Mouse (Mus musculus): ENCODE results near the gene Vmn1r59.
"Not testable (repeated sequence)": the region's sequence is repeated elsewhere in the genome, so short reads cannot be mapped to it uniquely, and the experiment has no call there.

Vmn1r59 gene

GRCm38 (mm10) chr7:5456674-5457073, at the start of gene Vmn1r59:
Gene Vmn1r59, minus strand, starts transcription at chr7:5456774.
- DNase-seq (ENCODE audit: low spot score) = no peak

DNA sequence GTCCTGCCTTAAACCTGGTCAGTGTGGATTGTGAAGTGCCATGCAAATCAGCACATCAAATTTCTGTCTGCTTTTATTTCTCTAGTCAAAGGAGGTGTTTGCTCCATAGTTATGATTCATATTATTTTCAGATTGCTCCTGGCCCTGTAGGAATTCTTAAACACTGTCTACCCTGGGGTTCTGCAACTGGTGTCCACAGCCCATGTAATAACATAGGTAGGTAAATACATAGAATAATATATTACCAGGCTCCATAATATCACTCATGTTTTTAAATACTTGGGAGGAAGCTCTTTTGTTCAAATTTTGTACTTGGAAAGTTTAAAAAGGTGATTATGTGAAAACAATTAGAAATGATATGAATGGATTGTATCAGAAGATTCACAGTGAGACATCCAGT, 37.3 kb upstream of the Vmn1r59 start, which contains the start of gene Vmn2r28:
Gene Vmn2r28, minus strand, starts transcription at position 101 of the 400 bp plus-strand sequence.
- not testable (repeated sequence) for DNase-seq (ENCODE audit: low spot score)

DNA sequence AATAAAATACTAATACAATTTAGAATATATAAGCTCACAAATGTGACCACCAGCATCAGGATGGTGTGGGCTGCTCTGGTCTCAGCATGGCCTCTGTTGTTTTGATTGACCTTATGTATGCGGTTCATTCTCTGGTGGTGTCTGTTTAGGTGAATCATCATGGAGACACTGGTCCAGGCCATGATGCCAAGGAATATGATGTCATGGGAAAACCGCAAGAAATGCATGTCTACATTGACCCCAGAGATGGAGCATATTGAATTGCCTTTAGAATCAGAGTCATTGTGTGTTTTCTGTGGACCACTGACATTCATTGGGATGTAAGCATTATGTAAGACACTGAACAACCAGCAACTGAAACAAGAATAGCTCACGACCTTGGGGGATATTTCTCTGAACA, 2.6 kb downstream of the Vmn1r59 start:
- not testable (repeated sequence) for DNase-seq (ENCODE audit: low spot score)

GRCm38 (mm10) chr7:5448627-5449026, 7.9 kb downstream of the Vmn1r59 start:
- DNase-seq (ENCODE audit: low spot score) = no peak

GRCm38 (mm10) chr7:5413296-5413695, 43.3 kb downstream of the Vmn1r59 start, which contains the start of gene Vmn1r58:
Gene Vmn1r58, minus strand, starts transcription at chr7:5413396.
- not testable (repeated sequence) for DNase-seq (ENCODE audit: low spot score)

DNA sequence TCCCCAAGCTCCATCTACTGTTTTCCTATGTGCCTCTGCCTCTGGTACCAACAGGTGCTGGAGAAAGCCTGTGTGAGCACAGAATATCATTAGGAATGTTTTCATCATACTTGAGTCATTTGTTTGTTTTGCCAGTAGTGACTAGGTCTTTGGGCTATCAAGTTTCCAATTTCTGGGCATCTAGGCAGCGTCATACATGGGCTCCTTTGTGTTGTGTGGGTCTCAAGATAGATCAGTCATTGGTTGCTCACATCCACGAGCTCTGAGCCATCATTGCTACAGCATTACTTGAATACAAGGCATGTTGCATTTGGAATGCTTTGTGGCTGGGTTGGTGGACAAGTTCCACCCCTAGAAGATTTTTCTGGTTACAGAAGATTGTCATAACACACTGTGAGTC, 50.4 kb downstream of the Vmn1r59 start:
- no peak for DNase-seq (ENCODE audit: low spot score)

Measured in MN1 (cell line).